Mouse (Mus musculus) kidney, adult 9 months (tissue): ENCODE measurements around the gene Cphx3.
"Not testable (repeated sequence)": the region's sequence is repeated elsewhere in the genome, so short reads cannot be mapped to it uniquely, and the experiment has no call there.

Source experiments
- DNase-seq: peaks from one replicate; pipeline ENCODE4 v3.0.0; 2022

Cphx3 gene

GRCm38 (mm10) chr14:26081997-26082396 is at the start of gene Cphx3:
Cphx3 (plus strand) TSS chr14:26082297.
- not testable (repeated sequence) for DNase-seq

GRCm38 (mm10) chr14:26034364-26034763 is 47.7 kb upstream of the Cphx3 start:
- DNase-seq, result not testable (repeated sequence)

- DNase-seq, result not testable (repeated sequence)
Observed at GRCm38 (mm10) chr14:26035439-26035838, 46.7 kb upstream of the Cphx3 start.

DNA sequence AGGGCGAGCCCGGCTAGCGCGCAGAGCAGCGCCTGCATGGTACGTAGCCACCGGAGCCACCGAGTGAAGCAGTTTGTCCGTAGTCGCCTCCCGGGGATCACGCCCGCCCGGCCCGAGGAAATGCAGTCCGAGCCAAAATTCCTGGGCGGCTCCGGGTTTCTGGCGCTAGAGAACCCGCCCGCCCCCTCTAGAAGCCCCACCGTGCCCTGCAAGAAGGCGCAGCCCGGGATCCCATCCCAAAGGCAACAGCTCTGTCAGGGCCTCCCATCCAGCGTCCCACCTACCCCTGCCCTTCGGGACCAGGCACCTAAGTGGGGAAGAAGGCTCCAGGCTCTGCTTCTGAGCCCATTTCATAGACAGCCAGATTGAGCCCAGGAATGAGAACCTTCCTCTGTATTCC is 39.5 kb upstream of the Cphx3 start, which contains the start of gene Gm9780:
Gene Gm9780, minus strand, starts transcription at position 101 of the 400 bp plus-strand sequence.
- DNase-seq, result not testable (repeated sequence)

DNA sequence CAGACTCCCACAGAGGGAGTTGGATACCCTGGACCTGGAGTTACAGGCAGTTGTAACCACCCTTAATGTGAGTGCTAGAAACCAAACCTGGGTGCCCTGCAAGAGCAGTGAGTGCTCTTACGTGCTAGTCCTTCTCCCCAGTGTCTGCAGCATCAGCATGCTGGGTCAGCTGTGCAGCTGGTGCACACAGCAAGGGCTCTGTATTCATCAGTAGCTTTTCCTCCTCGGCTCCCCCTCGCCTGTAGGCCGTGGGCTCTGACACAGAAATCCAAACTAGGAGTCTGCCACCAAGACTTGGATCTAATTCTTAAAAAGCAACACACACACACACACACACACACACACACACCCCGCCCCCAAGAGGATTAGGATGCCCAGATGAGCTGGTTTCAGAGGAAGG is 37.1 kb upstream of the Cphx3 start:
- DNase-seq, result not testable (repeated sequence)

GRCm38 (mm10) chr14:26047026-26047425 is 35.1 kb upstream of the Cphx3 start:
- DNase-seq, result not testable (repeated sequence)

DNA sequence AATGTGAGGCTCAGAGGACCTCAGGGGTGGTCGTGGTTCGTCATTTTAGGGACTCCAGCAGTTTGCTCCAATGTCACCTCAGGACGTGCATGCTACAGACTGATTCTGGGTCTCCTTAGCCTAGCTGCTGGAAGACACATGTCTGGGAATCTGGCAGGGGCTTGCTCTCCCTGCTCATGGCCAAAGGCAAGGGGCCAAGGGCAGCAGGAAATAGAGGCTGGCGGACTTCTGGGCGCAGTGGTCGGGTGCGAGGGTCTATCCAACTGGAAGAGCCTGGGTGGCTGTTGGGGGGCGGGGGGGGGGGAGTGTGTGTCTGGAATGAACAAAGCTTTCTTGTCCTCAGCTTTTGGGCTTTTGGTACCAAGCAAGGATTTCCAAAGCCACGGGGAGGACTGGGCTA is 33.3 kb upstream of the Cphx3 start:
- DNase-seq, result not testable (repeated sequence)

DNA sequence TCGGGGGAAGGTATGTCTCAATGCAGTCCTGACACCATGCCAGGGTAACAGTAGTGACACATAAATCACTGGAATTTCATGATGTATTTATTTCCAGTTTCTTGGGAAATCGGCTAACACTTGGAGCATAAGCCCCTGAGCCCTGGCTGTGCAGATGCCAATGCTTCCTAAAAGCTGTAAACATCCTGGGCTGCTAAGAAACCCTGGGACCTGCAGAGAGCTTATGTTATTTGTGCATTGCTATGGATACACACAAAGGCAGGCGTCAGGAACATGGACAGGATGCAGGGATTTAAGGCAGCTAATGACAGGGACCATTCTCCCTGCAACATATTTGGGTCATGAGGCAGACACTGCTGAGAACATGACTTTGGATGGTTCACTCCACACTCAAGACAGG is 23.9 kb upstream of the Cphx3 start:
- not testable (repeated sequence) for DNase-seq

GRCm38 (mm10) chr14:26059362-26059761 is 22.7 kb upstream of the Cphx3 start:
- DNase-seq, result not testable (repeated sequence)

- not testable (repeated sequence) for DNase-seq
Observed at GRCm38 (mm10) chr14:26066574-26067324, 15.3 kb upstream of the Cphx3 start.

- not testable (repeated sequence) for DNase-seq
Observed at GRCm38 (mm10) chr14:26067325-26067633, 14.8 kb upstream of the Cphx3 start, which contains the start of gene Tmem254c. Tmem254c (minus strand) TSS chr14:26067355.

GRCm38 (mm10) chr14:26076620-26077390 is 5.3 kb upstream of the Cphx3 start:
- not testable (repeated sequence) for DNase-seq

GRCm38 (mm10) chr14:26081216-26081615 is 881 bp upstream of the Cphx3 start, which contains the start of gene Cphx2:
Cphx2 (plus strand) TSS chr14:26081516.
- not testable (repeated sequence) for DNase-seq

DNA sequence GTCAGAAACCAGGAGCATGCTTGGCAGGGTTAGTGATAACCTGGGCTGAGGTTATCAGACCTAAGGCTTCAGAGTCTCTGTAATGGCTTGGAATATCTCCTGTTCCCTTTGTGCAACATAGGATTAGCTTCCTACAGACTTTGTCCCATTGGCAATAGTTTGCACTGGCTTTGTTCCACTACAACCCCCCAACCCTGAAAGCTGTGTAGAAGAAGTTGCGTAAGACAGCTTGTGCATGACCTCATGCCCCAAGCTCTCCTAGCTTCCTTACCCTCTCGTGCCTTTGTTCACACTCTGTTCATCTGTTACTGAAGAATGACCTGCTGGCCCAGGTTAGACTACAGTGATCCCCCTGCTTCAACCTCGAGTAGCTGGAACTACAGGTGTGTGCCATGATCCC is 15.5 kb downstream of the Cphx3 start:
- DNase-seq, result not testable (repeated sequence)

DNA sequence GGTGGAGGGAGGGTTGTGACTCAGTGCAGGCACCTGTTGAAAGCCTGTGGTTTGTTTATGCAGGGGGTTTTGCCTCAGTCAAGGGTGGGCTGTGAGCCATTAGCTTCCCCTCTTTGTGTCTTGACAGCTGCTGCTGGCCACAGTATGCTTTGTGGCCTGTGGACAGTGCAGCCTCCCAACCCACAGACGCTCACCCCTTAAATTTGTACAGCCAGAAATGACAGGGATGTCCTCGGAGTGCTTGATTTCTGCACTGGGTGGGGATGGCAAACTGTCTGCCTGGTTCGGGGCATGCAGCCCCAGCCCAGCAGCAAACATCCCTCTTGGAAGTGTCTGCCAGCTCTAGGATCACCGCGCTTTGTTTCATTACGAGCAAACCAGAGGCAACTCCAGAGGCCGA is 36.1 kb downstream of the Cphx3 start, which contains the start of gene Duxbl2:
Gene Duxbl2, plus strand, starts transcription at position 200 of the 400 bp plus-strand sequence.
- not testable (repeated sequence) for DNase-seq

GRCm38 (mm10) chr14:26118550-26119000 is 36.5 kb downstream of the Cphx3 start:
- DNase-seq, result not testable (repeated sequence)

DNA sequence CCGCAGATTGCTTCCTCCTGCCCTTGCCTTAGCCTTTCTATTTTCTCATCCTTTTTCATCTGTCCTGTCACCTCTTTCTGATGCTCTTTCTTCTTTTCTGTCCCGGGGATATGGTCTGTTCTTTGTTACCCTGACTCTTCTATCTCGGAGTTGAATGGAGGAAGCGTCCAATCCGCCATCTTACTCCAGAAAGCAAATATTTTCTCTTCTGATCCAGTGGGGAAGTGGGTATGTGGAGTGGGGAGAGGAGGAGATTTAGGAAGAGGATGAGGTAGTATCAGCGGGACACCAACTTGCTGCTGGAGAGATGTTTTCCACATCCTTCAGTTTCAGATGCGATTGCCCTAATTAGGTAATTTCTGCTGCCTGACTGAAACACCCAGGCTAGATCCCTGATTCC is 37.0 kb downstream of the Cphx3 start:
- not testable (repeated sequence) for DNase-seq

GRCm38 (mm10) chr14:26147095-26147494 is 65.0 kb downstream of the Cphx3 start:
- DNase-seq, result not testable (repeated sequence)

DNA sequence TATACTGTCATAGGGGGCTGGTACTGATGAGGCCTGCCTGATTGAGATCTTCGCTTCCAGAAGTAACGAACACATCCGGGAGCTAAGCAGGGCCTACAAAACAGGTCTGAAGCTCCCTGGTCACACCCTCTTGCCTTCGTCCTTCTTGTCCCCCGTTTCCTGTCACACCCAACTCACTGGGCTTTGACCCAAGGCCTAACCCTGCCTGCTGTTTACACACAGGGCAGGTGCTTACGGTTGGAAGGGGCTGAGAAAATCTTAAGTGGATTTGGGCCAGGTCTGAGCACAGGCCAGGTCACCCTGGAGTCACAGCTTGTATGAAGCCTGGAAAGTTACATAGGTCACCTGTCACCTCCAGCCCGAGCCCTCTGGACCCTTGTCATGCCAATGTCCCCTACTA is 73.9 kb downstream of the Cphx3 start:
- not testable (repeated sequence) for DNase-seq

- not testable (repeated sequence) for DNase-seq
Observed at GRCm38 (mm10) chr14:26161156-26161555, 79.1 kb downstream of the Cphx3 start.

GRCm38 (mm10) chr14:26162423-26162822 is 80.3 kb downstream of the Cphx3 start:
- not testable (repeated sequence) for DNase-seq

DNA sequence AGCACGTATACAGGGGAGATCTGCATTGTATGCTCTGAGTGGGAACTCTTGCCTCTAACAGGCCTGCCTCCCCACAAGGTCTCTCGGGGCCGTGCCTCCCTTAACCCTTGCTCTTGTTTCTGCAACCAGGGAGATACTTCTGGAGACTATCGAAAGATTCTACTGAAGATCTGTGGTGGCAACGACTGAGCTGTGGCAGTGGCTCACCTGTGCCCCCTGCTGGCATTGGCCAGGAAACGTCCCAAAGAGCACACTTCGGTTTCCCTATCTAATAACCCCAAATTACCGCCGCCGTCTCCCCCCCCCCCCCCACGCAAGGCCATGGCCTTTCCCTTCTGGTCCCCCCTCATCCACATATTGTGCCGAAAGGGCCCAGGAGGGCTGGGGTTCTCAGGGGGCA is 83.2 kb downstream of the Cphx3 start:
- not testable (repeated sequence) for DNase-seq

DNA sequence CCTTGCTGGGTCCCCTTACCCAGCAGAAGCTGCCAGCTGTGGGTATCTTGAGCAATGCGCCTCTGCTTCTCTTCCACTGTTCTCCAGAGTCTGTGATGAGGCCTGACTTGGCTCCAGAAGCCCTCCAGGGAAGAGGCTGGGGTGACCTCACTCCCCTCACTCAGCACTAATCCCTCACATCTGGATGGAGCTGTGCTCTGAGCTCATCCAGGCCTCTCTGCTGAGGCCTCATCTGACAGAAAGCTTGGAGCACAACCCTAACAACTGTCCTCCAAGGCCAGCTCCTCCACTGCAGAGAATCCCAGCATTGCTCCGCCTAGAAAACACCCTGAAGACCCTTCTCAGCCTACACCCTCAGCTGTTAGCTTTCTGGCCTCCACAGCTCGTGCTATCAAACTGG is 91.9 kb downstream of the Cphx3 start:
- not testable (repeated sequence) for DNase-seq
